Mouse (Mus musculus): Measurements from ENCODE around the gene Cdh7. TPM values are rescaled to one million over a fixed set of nuclear protein-coding genes. Genes with fewer than 3 reads are reported as not detected.

The Cdh7 gene
- polyA plus RNA-seq (2012; fragmentation: generic; extraction: Trizol) = not detected

GRCm38 (mm10) chr1:109982064-109982808, at the start of gene Cdh7:
Gene Cdh7, plus strand, starts transcription at chr1:109982431.
- no peaks in the 10 kb centered on the region for H3K27me3 ChIP-seq (ENCODE audit: control insufficient read depth, insufficient read depth, insufficient read length)
- peak within 1 kb of the TSS; percentile 6 for H3K4me2 ChIP-seq (ENCODE audit: low read depth)
- no peak within 1 kb of the TSS for H3ac ChIP-seq (ENCODE audit: control insufficient read depth, insufficient read length)
- H3K36me3 ChIP-seq (ENCODE audit: control insufficient read depth, insufficient read depth) = no peaks in the 10 kb centered on the region
- TF ChIP-seq CEBPB (IDR thresholded peaks at IDR 0.05; ENCODE audit: insufficient read depth, poor library complexity, severe bottlenecking) = no peak
- TF ChIP-seq USF1 (IDR thresholded peaks at IDR 0.05; ENCODE audit: low read depth) = no peak
- TF ChIP-seq MAX (IDR thresholded peaks at IDR 0.05; ENCODE audit: low read depth) = no peak
- no peaks in the 10 kb centered on the region for H3K79me2 ChIP-seq (ENCODE audit: control insufficient read depth, insufficient read depth)
- H3K4me3 ChIP-seq = no peak within 1 kb of the TSS

GRCm38 (mm10) chr1:109932674-109933073, 49.6 kb upstream of the Cdh7 start:
- Histone ChIP-seq H3K4me3 (no peak overlapping the region), H3K27me3 (ENCODE audit: control insufficient read depth, insufficient read depth, insufficient read length) (no peaks in the 10 kb centered on the region), H3ac (ENCODE audit: control insufficient read depth, insufficient read length) (no peak overlapping the region), H3K36me3 (ENCODE audit: control insufficient read depth, insufficient read depth) (no peaks in the 10 kb centered on the region), H3K4me2 (ENCODE audit: low read depth) (no peak overlapping the region), H3K79me2 (ENCODE audit: control insufficient read depth, insufficient read depth) (no peaks in the 10 kb centered on the region)
- TF ChIP-seq POLR2A (IDR thresholded peaks at IDR 0.05; ENCODE audit: insufficient read length, low read depth) (no peak), MYOG (IDR thresholded peaks at IDR 0.05; ENCODE audit: control insufficient read depth in 1 of 3, insufficient read depth in 1 of 3, insufficient read length in 2 of 3, low read depth in 2 of 3) (no peak), E2F4 (IDR thresholded peaks at IDR 0.05; ENCODE audit: insufficient read depth) (no peak), USF1 (IDR thresholded peaks at IDR 0.05; ENCODE audit: low read depth) (no peak), TCF12 (IDR thresholded peaks at IDR 0.05; ENCODE audit: insufficient read depth, poor library complexity, severe bottlenecking) (no peak), MYOD1 (IDR thresholded peaks at IDR 0.05; ENCODE audit: control insufficient read depth in 1 of 3, insufficient read length in 2 of 3, low read depth in 2 of 3) (no peak), REST (IDR thresholded peaks at IDR 0.05; ENCODE audit: insufficient read depth, insufficient read length) (no peak), POLR2AphosphoS2 (IDR thresholded peaks at IDR 0.05; ENCODE audit: insufficient read length, low read depth) (no peak), MAX (IDR thresholded peaks at IDR 0.05; ENCODE audit: low read depth) (no peak), CEBPB (IDR thresholded peaks at IDR 0.05; ENCODE audit: insufficient read depth, poor library complexity, severe bottlenecking) (no peak), TCF3 (IDR thresholded peaks at IDR 0.05; ENCODE audit: insufficient read length, low read depth) (no peak), SRF (IDR thresholded peaks at IDR 0.05; ENCODE audit: control insufficient read depth, insufficient read length, low read depth) (no peak)

GRCm38 (mm10) chr1:109948571-109948970, 33.7 kb upstream of the Cdh7 start:
- Histone ChIP-seq H3K4me2 (ENCODE audit: low read depth) (no peak overlapping the region), H3K79me2 (ENCODE audit: control insufficient read depth, insufficient read depth) (no peaks in the 10 kb centered on the region), H3K4me3 (no peak overlapping the region), H3ac (ENCODE audit: control insufficient read depth, insufficient read length) (no peak overlapping the region), H3K27me3 (ENCODE audit: control insufficient read depth, insufficient read depth, insufficient read length) (no peaks in the 10 kb centered on the region), H3K36me3 (ENCODE audit: control insufficient read depth, insufficient read depth) (no peaks in the 10 kb centered on the region)
- no peak for TF ChIP-seq REST (IDR thresholded peaks at IDR 0.05; ENCODE audit: insufficient read depth, insufficient read length)
- no peak for TF ChIP-seq TCF12 (IDR thresholded peaks at IDR 0.05; ENCODE audit: insufficient read depth, poor library complexity, severe bottlenecking)
- no peak for TF ChIP-seq MYOG (IDR thresholded peaks at IDR 0.05; ENCODE audit: control insufficient read depth in 1 of 3, insufficient read depth in 1 of 3, insufficient read length in 2 of 3, low read depth in 2 of 3)
- TF ChIP-seq E2F4 (IDR thresholded peaks at IDR 0.05; ENCODE audit: insufficient read depth) = no peak
- no peak for TF ChIP-seq MYOD1 (IDR thresholded peaks at IDR 0.05; ENCODE audit: control insufficient read depth in 1 of 3, insufficient read length in 2 of 3, low read depth in 2 of 3)
- TF ChIP-seq SRF (IDR thresholded peaks at IDR 0.05; ENCODE audit: control insufficient read depth, insufficient read length, low read depth) = no peak
- TF ChIP-seq USF1 (IDR thresholded peaks at IDR 0.05; ENCODE audit: low read depth) = no peak
- TF ChIP-seq TCF3 (IDR thresholded peaks at IDR 0.05; ENCODE audit: insufficient read length, low read depth) = no peak

- TF ChIP-seq POLR2A (IDR thresholded peaks at IDR 0.05; ENCODE audit: insufficient read length, low read depth) (no peak), SRF (IDR thresholded peaks at IDR 0.05; ENCODE audit: control insufficient read depth, insufficient read length, low read depth) (no peak), TCF3 (IDR thresholded peaks at IDR 0.05; ENCODE audit: insufficient read length, low read depth) (no peak), REST (IDR thresholded peaks at IDR 0.05; ENCODE audit: insufficient read depth, insufficient read length) (no peak), MYOD1 (IDR thresholded peaks at IDR 0.05; ENCODE audit: control insufficient read depth in 1 of 3, insufficient read length in 2 of 3, low read depth in 2 of 3) (no peak), E2F4 (IDR thresholded peaks at IDR 0.05; ENCODE audit: insufficient read depth) (no peak), CEBPB (IDR thresholded peaks at IDR 0.05; ENCODE audit: insufficient read depth, poor library complexity, severe bottlenecking) (no peak)
Measured at GRCm38 (mm10) chr1:109971721-109972425, 10.4 kb upstream of the Cdh7 start.

More at GRCm38 (mm10) chr1:109971721-109972425, 10.4 kb upstream of the Cdh7 start:
- Histone ChIP-seq H3K27me3 (ENCODE audit: control insufficient read depth, insufficient read depth, insufficient read length) (no peaks in the 10 kb centered on the region), H3K36me3 (ENCODE audit: control insufficient read depth, insufficient read depth) (no peaks in the 10 kb centered on the region), H3ac (ENCODE audit: control insufficient read depth, insufficient read length) (no peak overlapping the region), H3K4me2 (ENCODE audit: low read depth) (no peak overlapping the region), H3K4me3 (no peak overlapping the region), H3K79me2 (ENCODE audit: control insufficient read depth, insufficient read depth) (no peaks in the 10 kb centered on the region)

Data from myocyte (in vitro differentiated cells).